Mouse (Mus musculus) kidney, adult 2 months (tissue): ENCODE results near the gene Nadk2.

Source experiments
- CTCF ChIP-seq: fragments of 200-500 bp; conservative IDR thresholded peaks from 2 replicates; pipeline ENCODE4 v1.5.1; 2011; ENCODE audit warnings: low read depth, mild to moderate bottlenecking, control low read depth, low read length, moderate library complexity, mixed read lengths; ENCODE audit not compliant: insufficient read depth, insufficient read length
- POLR2A ChIP-seq: fragments of 200-500 bp; IDR thresholded peaks from one replicate; pipeline ENCODE4 v1.6.1; 2011; ENCODE audit warnings: low read depth, low read length, control low read depth

DNA sequence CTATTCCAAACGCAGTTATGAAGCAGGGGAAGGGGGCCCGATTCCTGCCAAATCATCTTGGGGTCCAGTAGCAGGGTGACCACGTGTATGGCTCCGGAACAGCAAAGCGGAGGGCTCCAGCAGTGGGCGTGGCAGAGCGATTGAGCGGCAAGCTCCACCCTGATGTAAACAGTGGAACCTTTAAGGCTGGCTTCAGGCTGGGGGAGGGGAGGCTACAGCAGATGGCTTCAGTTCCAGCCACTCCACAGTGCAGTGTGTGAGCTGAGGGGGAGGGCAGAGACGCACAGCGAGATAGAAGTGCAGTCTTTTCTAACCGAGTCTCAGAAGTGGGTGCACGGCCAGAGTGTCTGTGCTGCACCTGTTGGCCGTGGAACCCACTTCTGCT lies 23.3 kb downstream of the Nadk2 start:
- TF ChIP-seq CTCF (no peak), POLR2A (no peak)
